Mouse (Mus musculus) embryo, embryonic 10 days (tissue): ENCODE measurements at regions not wholly inside any gene's neighbourhood (a gene's known extent, or its start where the extent isn't known, plus 50 kb on each side); places are given as distances from the start of the nearest gene placed in this dataset.
"Not testable (repeated sequence)": the region's sequence is repeated elsewhere in the genome, so short reads cannot be mapped to it uniquely, and the experiment has no call there.

Source experiments
- DNase-seq: peaks from one replicate; pipeline ENCODE4 v3.0.0-alpha.2; 2015; ENCODE audit warnings: low spot score

GRCm38 (mm10) chr3:98968811-98969210, 75.8 kb upstream of the Hao2 start:
- peak; percentile 61 for DNase-seq

- DNase-seq = peak; percentile 78
Observed at GRCm38 (mm10) chr3:98975777-98976176, 82.7 kb upstream of the Hao2 start.

GRCm38 (mm10) chr3:98982787-98983186, 89.7 kb upstream of the Hao2 start:
- no peak for DNase-seq

- DNase-seq = not testable (repeated sequence)
Observed at GRCm38 (mm10) chr3:98987266-98987665, 94.2 kb upstream of the Hao2 start.

- DNase-seq = peak; percentile 81
Observed at GRCm38 (mm10) chr3:98990801-98991200, 97.8 kb upstream of the Hao2 start.

GRCm38 (mm10) chr3:98991276-98991675, 98.2 kb upstream of the Hao2 start:
- no peak for DNase-seq

- DNase-seq = no peak
Observed at GRCm38 (mm10) chr3:98994086-98994485, 101.0 kb upstream of the Hao2 start.

GRCm38 (mm10) chr3:99030636-99031035, 110.2 kb upstream of the Wars2 start:
- DNase-seq = peak; percentile 64

GRCm38 (mm10) chr3:99046190-99046589, 94.7 kb upstream of the Wars2 start:
- DNase-seq = no peak

GRCm38 (mm10) chr3:99047156-99047555, 93.7 kb upstream of the Wars2 start:
- no peak for DNase-seq

- DNase-seq = no peak
Observed at GRCm38 (mm10) chr3:99049305-99049704, 91.6 kb upstream of the Wars2 start.

- no peak for DNase-seq
Observed at GRCm38 (mm10) chr3:99052176-99052575, 88.7 kb upstream of the Wars2 start.

GRCm38 (mm10) chr3:99067168-99067567, 73.7 kb upstream of the Wars2 start:
- peak; percentile 6 for DNase-seq
